Mouse (Mus musculus): Measurements from ENCODE around the gene Stpg3. TPM values are rescaled to one million over a fixed set of nuclear protein-coding genes. Genes with fewer than 3 reads are reported as not detected.
"Not testable (repeated sequence)": the region's sequence is repeated elsewhere in the genome, so short reads cannot be mapped to it uniquely, and the experiment has no call there.

Stpg3 gene
- polyA plus RNA-seq (2016; fragmentation: Nextera tagmentation; extraction: Ambion mirVana): not detected in 2 replicates

- H3K27me3 ChIP-seq (ENCODE audit: insufficient read depth, poor library complexity, severe bottlenecking): peaks cover 18% of the 10 kb centered on the region; the same call in 1 of the 2 replicates
- 64% methylated on average over 3 of the region's 3 CpGs for WGBS
- DNase-seq (ENCODE audit: low spot score): no peak
Observed at GRCm38 (mm10) chr2:25214444-25214843, at the start of gene Stpg3. Gene Stpg3, minus strand, starts transcription at chr2:25214637.

GRCm38 (mm10) chr2:25263623-25264285, 49.3 kb upstream of the Stpg3 start:
- peaks cover 26% of the 10 kb centered on the region for H3K27me3 ChIP-seq (ENCODE audit: insufficient read depth, poor library complexity, severe bottlenecking)
- peak overlapping the region; percentile 73 for H3K4me3 ChIP-seq
- 0 out of 2 replicates have a peak overlapping the region, but pooled peaks have one; percentile 74 for H3K27ac ChIP-seq
- DNase-seq (ENCODE audit: low spot score): no peak
- H3K36me3 ChIP-seq: peaks cover 11% of the 10 kb centered on the region
- H3K9me3 ChIP-seq: no peaks in the 10 kb centered on the region
- peaks cover 60% of the 10 kb centered on the region for H3K4me1 ChIP-seq (replicated peaks)
- 22% methylated on average over 12 of the region's 12 CpGs for WGBS

More at GRCm38 (mm10) chr2:25214444-25214843, at the start of gene Stpg3:
- no peak within 1 kb of the TSS for H3K4me3 ChIP-seq
- H3K36me3 ChIP-seq: no peaks in the 10 kb centered on the region
- H3K4me1 ChIP-seq (replicated peaks): peaks cover 32% of the 10 kb centered on the region
- H3K27ac ChIP-seq: no peak within 1 kb of the TSS
- no peaks in the 10 kb centered on the region for H3K9me3 ChIP-seq

GRCm38 (mm10) chr2:25262795-25263622, 48.6 kb upstream of the Stpg3 start:
- peak overlapping the region; percentile 73 for H3K4me3 ChIP-seq
- peaks cover 4% of the 10 kb centered on the region for H3K36me3 ChIP-seq
- under 1% methylated on average over 82 of the region's 82 CpGs for WGBS
- peaks cover 26% of the 10 kb centered on the region for H3K27me3 ChIP-seq (ENCODE audit: insufficient read depth, poor library complexity, severe bottlenecking)
- H3K4me1 ChIP-seq (replicated peaks): peaks cover 60% of the 10 kb centered on the region
- DNase-seq (ENCODE audit: low spot score): peak; percentile 36
- peak overlapping the region; percentile 74 for H3K27ac ChIP-seq
- no peaks in the 10 kb centered on the region for H3K9me3 ChIP-seq

DNA sequence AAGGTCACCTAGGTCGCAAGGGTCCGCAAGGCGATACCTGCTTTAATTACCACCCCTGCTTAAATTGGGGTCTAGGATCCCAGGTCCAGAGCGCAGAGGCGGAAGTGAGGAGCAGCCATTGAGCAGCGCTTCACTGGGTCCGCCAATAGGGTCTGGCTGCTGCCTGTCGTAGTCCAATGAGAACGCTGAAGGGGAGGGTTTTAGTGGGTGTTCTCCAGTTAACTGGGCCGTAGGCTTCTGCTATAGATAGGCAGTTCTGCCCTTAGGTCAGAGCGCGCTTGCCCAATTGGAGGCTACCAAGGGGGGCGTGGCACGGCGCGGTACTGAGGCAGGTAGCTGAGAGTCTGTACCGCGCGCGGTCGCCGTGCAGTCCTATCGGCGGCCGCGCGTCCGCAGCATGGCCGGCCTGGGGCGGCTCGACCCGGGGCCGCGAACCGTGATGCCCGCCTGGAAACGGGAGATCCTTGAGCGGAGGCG, 47.9 kb upstream of the Stpg3 start, which contains the start of gene Tprn:
Gene Tprn, plus strand, starts transcription at position 328 of the 477 bp plus-strand sequence.
- Histone ChIP-seq H3K9me3 (no peaks in the 10 kb centered on the region), H3K4me3 (peak within 1 kb of the TSS; percentile 73), H3K27ac (peak within 1 kb of the TSS; percentile 84), H3K36me3 (no peaks in the 10 kb centered on the region), H3K4me1 (replicated peaks) (peaks cover 57% of the 10 kb centered on the region), H3K27me3 (ENCODE audit: insufficient read depth, poor library complexity, severe bottlenecking) (peaks cover 26% of the 10 kb centered on the region)
- WGBS: under 1% methylated on average over 39 of the region's 39 CpGs
- peak; percentile 91 for DNase-seq (ENCODE audit: low spot score)

DNA sequence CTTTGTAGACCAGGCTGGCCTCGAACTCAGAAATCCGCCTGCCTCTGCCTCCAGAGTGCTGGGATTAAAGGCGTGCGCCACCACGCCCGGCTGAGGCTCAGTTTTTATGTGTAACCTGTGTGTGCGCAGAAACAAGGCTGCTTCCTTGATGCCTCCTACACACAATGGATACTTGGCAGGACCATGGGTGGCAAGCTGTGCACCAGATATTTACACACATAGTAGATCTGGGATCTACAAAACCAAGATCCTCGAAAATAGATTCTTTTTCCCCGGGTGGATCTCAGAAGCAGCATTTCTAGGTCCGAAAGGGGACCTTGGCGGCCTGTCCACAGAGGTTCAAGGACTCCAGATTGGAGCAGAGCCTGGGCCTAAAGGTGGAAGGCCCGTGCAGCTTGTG, 47.4 kb upstream of the Stpg3 start:
- H3K36me3 ChIP-seq: no peaks in the 10 kb centered on the region
- peak overlapping the region; percentile 84 for H3K27ac ChIP-seq
- H3K27me3 ChIP-seq (ENCODE audit: insufficient read depth, poor library complexity, severe bottlenecking): peaks cover 26% of the 10 kb centered on the region
- peaks cover 52% of the 10 kb centered on the region for H3K4me1 ChIP-seq (replicated peaks)
- peak overlapping the region; percentile 73 for H3K4me3 ChIP-seq
- DNase-seq (ENCODE audit: low spot score): no peak
- 50% methylated on average over 12 of the region's 12 CpGs for whole genome bisulfite sequencing
- no peaks in the 10 kb centered on the region for H3K9me3 ChIP-seq

DNA sequence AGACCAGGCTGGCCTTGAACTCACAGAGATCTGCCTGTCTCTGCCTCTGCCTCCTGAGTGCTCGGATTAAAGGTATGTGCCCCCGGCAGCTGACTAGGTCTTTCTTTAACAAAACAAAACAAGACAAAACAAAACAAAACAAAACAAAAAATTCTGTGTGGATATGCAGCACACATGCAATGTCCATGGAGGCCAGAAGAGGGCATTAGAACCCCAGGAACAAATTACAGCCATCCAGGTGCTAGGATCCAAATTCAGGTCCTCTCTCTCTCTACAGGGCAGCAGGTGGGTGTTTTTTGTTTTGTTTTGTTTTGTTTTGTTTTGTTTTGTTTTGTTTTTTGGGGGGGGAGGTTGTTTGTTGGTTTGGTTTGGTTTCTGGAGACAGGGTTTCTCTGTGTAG, 44.5 kb upstream of the Stpg3 start:
- Histone ChIP-seq H3K4me3 (no peak overlapping the region; the same call in 1 of the 2 replicates), H3K27ac (no peak overlapping the region), H3K9me3 (no peaks in the 10 kb centered on the region), H3K4me1 (replicated peaks) (peaks cover 43% of the 10 kb centered on the region), H3K36me3 (no peaks in the 10 kb centered on the region), H3K27me3 (ENCODE audit: insufficient read depth, poor library complexity, severe bottlenecking) (peaks cover 10% of the 10 kb centered on the region)
- no peak for DNase-seq (ENCODE audit: low spot score)
- WGBS: 56% methylated on average over 2 of the region's 2 CpGs

GRCm38 (mm10) chr2:25257250-25257649, 42.8 kb upstream of the Stpg3 start:
- peaks cover 27% of the 10 kb centered on the region for H3K4me1 ChIP-seq (replicated peaks)
- H3K27ac ChIP-seq; H3K9me3 ChIP-seq; H3K4me3 ChIP-seq; DNase-seq (ENCODE audit: low spot score); H3K27me3 ChIP-seq (ENCODE audit: insufficient read depth, poor library complexity, severe bottlenecking): not testable (repeated sequence)
- 92% methylated on average over 5 of the region's 5 CpGs for WGBS
- peaks cover 15% of the 10 kb centered on the region for H3K36me3 ChIP-seq

- Histone ChIP-seq H3K36me3 (peaks cover 21% of the 10 kb centered on the region), H3K4me1 (replicated peaks) (peaks cover 20% of the 10 kb centered on the region), H3K4me3 (peak overlapping the region; percentile 91)
- DNase-seq (ENCODE audit: low spot score): peak; percentile 18
- H3K27ac ChIP-seq; H3K9me3 ChIP-seq; H3K27me3 ChIP-seq (ENCODE audit: insufficient read depth, poor library complexity, severe bottlenecking): not testable (repeated sequence)
- 61% methylated on average over 12 of the region's 12 CpGs for whole genome bisulfite sequencing
Observed at GRCm38 (mm10) chr2:25256443-25257109, 42.1 kb upstream of the Stpg3 start.

DNA sequence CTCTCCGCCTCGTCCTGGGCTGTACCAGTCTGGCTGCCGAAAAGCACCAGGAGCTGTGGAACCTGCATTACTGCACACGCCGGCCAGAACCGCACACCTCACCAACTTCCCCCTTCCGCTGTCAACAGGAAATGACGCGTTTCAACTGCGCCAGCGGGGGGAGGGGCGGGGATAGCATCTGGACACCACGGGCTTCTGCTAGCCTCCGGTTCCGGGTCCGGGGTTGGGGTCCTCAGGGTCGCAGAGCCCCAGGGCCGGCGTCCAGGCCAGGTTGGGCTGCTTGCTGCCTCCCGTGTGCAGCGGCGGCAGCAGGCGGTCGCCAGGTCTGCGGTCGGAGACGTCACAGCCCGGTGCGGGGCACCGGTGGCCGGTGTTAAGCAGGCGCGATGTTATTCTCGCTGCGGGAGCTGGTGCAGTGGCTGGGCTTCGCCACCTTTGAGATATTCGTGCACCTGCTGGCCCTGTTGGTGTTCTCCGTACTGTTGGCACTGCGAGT, 40.9 kb upstream of the Stpg3 start, which contains the start of gene Tmem203:
Gene Tmem203, plus strand, starts transcription at position 156 of the 496 bp plus-strand sequence.
- under 1% methylated on average over 39 of the region's 39 CpGs for WGBS
- Histone ChIP-seq H3K9me3 (no peaks in the 10 kb centered on the region), H3K27me3 (ENCODE audit: insufficient read depth, poor library complexity, severe bottlenecking) (no peaks in the 10 kb centered on the region), H3K27ac (peak within 1 kb of the TSS; percentile 94), H3K36me3 (peaks cover 34% of the 10 kb centered on the region), H3K4me1 (replicated peaks) (peaks cover 19% of the 10 kb centered on the region), H3K4me3 (peak within 1 kb of the TSS; percentile 91)
- DNase-seq (ENCODE audit: low spot score): peak; percentile 95

DNA sequence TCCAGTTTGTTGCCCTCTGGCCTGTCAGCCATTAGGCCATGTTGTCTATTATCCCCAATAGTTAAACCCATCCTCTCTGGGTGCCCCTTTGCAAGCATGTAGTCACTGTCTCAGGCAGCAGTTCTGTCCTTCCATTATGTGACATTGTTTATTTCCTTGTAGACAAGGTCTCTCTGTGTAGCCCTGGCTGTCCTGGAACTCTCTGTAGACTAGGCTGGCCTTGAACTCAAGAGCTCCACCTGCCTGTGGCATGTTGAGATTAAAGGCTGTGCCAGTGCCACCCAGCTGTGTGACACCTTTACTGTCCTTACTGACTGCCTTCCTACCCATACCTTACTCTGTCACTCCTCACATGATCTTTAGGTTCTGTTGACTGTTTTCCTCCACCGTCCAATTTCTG, 37.9 kb upstream of the Stpg3 start:
- H3K27ac ChIP-seq: no peak overlapping the region
- H3K27me3 ChIP-seq (ENCODE audit: insufficient read depth, poor library complexity, severe bottlenecking): no peaks in the 10 kb centered on the region
- H3K9me3 ChIP-seq: no peaks in the 10 kb centered on the region
- DNase-seq (ENCODE audit: low spot score): no peak
- peaks cover 64% of the 10 kb centered on the region for H3K36me3 ChIP-seq
- peaks cover 19% of the 10 kb centered on the region for H3K4me1 ChIP-seq (replicated peaks)
- H3K4me3 ChIP-seq: no peak overlapping the region
- WGBS: 87% methylated on average over 1 of the region's 1 CpGs

DNA sequence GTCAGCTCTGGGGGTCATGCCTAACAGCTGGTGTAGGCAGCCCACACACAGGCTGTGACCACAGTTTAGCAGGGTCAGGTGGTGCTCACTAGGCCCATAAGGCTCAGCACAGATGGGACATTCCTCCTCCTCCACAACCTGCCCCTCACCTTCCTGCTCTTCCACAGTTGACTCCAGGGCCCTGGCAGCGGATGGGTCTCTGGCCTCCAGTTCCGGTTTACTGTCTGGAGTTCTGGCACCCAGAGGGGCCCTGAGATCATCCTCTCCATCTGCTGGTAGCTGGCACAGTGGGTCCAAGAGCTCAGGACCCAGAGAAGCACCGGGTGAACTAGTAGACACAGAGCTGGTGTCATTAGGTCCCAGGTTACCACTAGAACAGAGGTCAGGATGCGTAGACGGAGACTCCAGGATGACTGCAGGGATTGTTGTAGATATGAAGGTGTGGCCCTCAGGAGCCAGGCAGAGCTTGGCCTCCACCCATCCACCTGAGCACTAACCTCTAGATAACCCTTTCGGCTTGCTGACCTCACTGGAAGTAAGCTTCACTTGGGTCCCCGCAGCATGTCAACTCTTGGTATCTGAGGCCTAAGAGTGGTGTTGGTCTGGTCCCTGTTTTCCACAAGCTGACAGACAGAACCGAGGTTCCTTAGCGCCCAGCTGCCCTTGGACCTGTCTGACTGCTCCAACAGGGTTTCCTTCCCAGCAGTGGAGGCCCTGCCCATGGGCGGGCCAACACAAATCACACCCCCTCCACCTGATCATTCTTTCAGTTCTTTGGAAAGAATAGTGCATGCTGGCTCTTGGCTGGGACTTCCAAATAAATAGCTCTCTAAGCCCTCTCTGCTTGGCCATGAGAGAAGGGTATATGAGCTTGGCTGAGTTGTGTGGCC, 32.0 kb upstream of the Stpg3 start, which contains the start of gene AL732309.1:
Gene AL732309.1, minus strand, starts transcription at position 681 of the 890 bp plus-strand sequence.
- H3K27ac ChIP-seq: no peak within 1 kb of the TSS
- H3K9me3 ChIP-seq: no peaks in the 10 kb centered on the region
- H3K27me3 ChIP-seq (ENCODE audit: insufficient read depth, poor library complexity, severe bottlenecking): peaks cover 29% of the 10 kb centered on the region
- DNase-seq (ENCODE audit: low spot score): no peak
- no peak within 1 kb of the TSS for H3K4me3 ChIP-seq
- peaks cover 26% of the 10 kb centered on the region for H3K4me1 ChIP-seq (replicated peaks)
- WGBS: 88% methylated on average over 10 of the region's 10 CpGs
- peaks cover 76% of the 10 kb centered on the region for H3K36me3 ChIP-seq
